Mouse (Mus musculus) megakaryocyte, embryonic 14.5 days (primary cell): ENCODE data around the gene Apoa4. TPM values are rescaled to one million over a fixed set of nuclear protein-coding genes. Genes with fewer than 3 reads are reported as not detected.

Source experiments
- H3K27me3 ChIP-seq: replicated peaks from 2 replicates; pipeline ENCODE3; 2012; ENCODE audit warnings: inconsistent platforms
- H3K36me3 ChIP-seq: replicated peaks from 2 replicates; pipeline ENCODE3; 2012; ENCODE audit warnings: low read length, inconsistent platforms, mixed read lengths
- H3K4me1 ChIP-seq: 2 replicates; pipeline ENCODE4 v1.6.1; 2012; ENCODE audit warnings: inconsistent platforms
- H3K4me3 ChIP-seq: replicated peaks from 2 replicates; pipeline ENCODE3; 2012; ENCODE audit warnings: moderate library complexity, mild to moderate bottlenecking, inconsistent platforms
- H3K9me3 ChIP-seq: 2 replicates; pipeline ENCODE4 v1.6.1; 2012; ENCODE audit warnings: inconsistent platforms
- FLI1 ChIP-seq: IDR thresholded peaks from 2 replicates; pipeline ENCODE4 v1.6.1; 2012; ENCODE audit warnings: low read length, inconsistent platforms, mixed read lengths
- GATA1 ChIP-seq: IDR thresholded peaks from 3 replicates; pipeline ENCODE4 v1.6.1; 2012; ENCODE audit warnings: mixed read lengths, low read length, inconsistent platforms, borderline replicate concordance
- polyA plus RNA-seq: library from polyadenylated mRNA; stranded (reverse); fragments of >175 nt; gene quantifications from 2 replicates; pipeline ENCODE4 v1.2.3, GENCODE M21; 2012; ENCODE audit warnings: low replicate concordance; ENCODE audit not compliant: insufficient read depth

Apoa4 gene
- polyA plus RNA-seq, 1 experiment, result not detected

- no peak for TF ChIP-seq FLI1
- Histone ChIP-seq H3K4me3 (no peak overlapping the region), H3K4me1 (peaks cover 16% of the 10 kb centered on the region)
Observed at GRCm38 (mm10) chr9:46243122-46243521, 2.6 kb downstream of the Apoa4 start.

GRCm38 (mm10) chr9:46243584-46243983 lies 3.1 kb downstream of the Apoa4 start:
- Histone ChIP-seq H3K27me3 (peaks cover 62% of the 10 kb centered on the region), H3K4me1 (peaks cover 16% of the 10 kb centered on the region)
- TF ChIP-seq GATA1 (no peak), FLI1 (no peak)

More at GRCm38 (mm10) chr9:46243122-46243521, 2.6 kb downstream of the Apoa4 start:
- no peaks in the 10 kb centered on the region for H3K36me3 ChIP-seq
- peaks cover 64% of the 10 kb centered on the region for H3K27me3 ChIP-seq
- no peaks in the 10 kb centered on the region for H3K9me3 ChIP-seq

GRCm38 (mm10) chr9:46246752-46247324 lies 6.3 kb downstream of the Apoa4 start:
- Histone ChIP-seq H3K4me3 (peak overlapping the region; percentile 69), H3K9me3 (no peaks in the 10 kb centered on the region), H3K36me3 (no peaks in the 10 kb centered on the region), H3K4me1 (peaks cover 6% of the 10 kb centered on the region), H3K27me3 (peaks cover 34% of the 10 kb centered on the region)
- no peak for TF ChIP-seq FLI1
- TF ChIP-seq GATA1, result no peak

More at GRCm38 (mm10) chr9:46243584-46243983, 3.1 kb downstream of the Apoa4 start:
- no peaks in the 10 kb centered on the region for H3K36me3 ChIP-seq
- no peaks in the 10 kb centered on the region for H3K9me3 ChIP-seq
- H3K4me3 ChIP-seq, result no peak overlapping the region

- H3K36me3 ChIP-seq, result no peaks in the 10 kb centered on the region
- H3K4me1 ChIP-seq, result peaks cover 44% of the 10 kb centered on the region
- TF ChIP-seq FLI1, result no peak
Observed at GRCm38 (mm10) chr9:46256177-46256576, 15.7 kb downstream of the Apoa4 start.

GRCm38 (mm10) chr9:46256658-46257385 lies 16.3 kb downstream of the Apoa4 start:
- Histone ChIP-seq H3K9me3 (no peaks in the 10 kb centered on the region), H3K27me3 (peaks cover 14% of the 10 kb centered on the region), H3K4me1 (peaks cover 47% of the 10 kb centered on the region), H3K36me3 (no peaks in the 10 kb centered on the region), H3K4me3 (peak overlapping the region; percentile 60)
- TF ChIP-seq FLI1 (no peak), GATA1 (no peak)

More at GRCm38 (mm10) chr9:46256177-46256576, 15.7 kb downstream of the Apoa4 start:
- no peaks in the 10 kb centered on the region for H3K9me3 ChIP-seq
- H3K27me3 ChIP-seq, result peaks cover 14% of the 10 kb centered on the region
- no peak overlapping the region for H3K4me3 ChIP-seq

DNA sequence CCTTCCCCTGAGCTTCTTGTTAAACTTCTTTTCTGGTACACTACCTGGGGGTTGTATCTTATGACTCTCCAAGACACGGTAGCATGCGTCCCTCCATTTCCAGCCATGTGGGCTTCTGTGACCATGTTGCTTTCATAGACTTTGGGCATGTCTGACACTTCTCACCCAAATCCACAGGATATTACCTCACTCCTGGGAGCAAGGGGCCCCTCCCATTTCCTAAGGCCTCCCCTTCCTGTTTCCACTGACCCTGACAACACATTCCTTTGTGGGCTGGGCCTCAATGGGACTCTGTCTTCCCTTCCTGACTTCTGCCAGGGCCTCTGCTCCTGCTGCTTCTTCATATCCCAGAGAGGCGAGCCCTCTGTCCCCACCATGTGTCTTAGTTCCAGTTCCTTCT lies 17.1 kb downstream of the Apoa4 start:
- peak overlapping the region; percentile 60 for H3K4me3 ChIP-seq
- TF ChIP-seq GATA1, result no peak
- TF ChIP-seq FLI1, result no peak

DNA sequence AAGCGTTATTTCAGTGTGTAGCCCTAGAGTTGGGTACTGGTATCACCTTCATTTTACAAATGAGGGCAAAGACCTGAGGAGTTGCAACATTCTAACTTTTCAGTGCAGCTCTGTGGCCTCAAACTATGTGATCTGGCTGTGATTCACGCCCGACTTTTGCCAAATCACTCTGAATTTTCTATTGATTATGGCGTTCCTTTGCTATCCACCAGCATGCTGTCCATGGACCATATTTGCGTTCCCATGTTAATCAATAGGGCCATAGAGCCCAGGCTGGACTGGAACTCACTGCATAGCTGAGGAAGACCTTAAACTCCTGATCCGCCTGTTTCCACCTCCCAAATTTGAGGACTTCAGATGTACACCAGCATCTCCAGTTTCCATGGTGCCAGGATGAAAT lies 18.6 kb downstream of the Apoa4 start:
- TF ChIP-seq GATA1 (no peak), FLI1 (no peak)
- peaks cover 6% of the 10 kb centered on the region for H3K27me3 ChIP-seq
- no peak overlapping the region for H3K4me3 ChIP-seq
- H3K9me3 ChIP-seq, result no peaks in the 10 kb centered on the region
- no peaks in the 10 kb centered on the region for H3K36me3 ChIP-seq
- peaks cover 42% of the 10 kb centered on the region for H3K4me1 ChIP-seq

More for the DNA sequence above, 17.1 kb downstream of the Apoa4 start:
- peaks cover 14% of the 10 kb centered on the region for H3K27me3 ChIP-seq
- H3K36me3 ChIP-seq, result no peaks in the 10 kb centered on the region
- H3K9me3 ChIP-seq, result no peaks in the 10 kb centered on the region
- peaks cover 47% of the 10 kb centered on the region for H3K4me1 ChIP-seq

GRCm38 (mm10) chr9:46261131-46261530 lies 20.6 kb downstream of the Apoa4 start:
- Histone ChIP-seq H3K4me3 (no peak overlapping the region), H3K9me3 (no peaks in the 10 kb centered on the region), H3K36me3 (no peaks in the 10 kb centered on the region), H3K4me1 (peaks cover 34% of the 10 kb centered on the region), H3K27me3 (peaks cover 6% of the 10 kb centered on the region)
- TF ChIP-seq FLI1 (no peak), GATA1 (no peak)

DNA sequence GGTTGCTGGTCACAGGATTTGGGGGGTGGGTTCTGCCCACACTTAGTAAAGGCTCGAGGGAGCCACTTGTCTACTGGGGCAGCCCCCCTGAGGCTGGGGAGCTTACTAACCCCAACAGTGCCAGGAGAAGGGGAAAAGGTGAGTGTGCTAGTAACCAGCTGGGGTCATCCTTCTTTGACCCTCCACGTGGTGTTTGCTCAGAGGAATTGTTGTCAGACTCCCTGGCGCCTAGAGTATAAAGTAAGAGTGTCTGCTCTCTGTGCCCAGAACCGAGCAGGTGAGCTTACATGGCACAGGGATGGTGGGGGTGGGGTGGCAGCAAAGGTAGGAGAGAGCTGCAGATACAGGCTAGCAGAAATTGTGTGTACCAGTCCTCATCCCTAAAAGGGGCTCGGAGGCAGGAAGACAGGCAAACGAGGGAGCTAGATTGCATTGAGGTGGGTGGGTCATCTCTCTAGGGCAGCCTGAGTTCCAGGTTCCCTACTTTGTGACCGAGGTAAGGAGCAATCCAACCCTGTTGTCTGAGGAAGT lies 27.9 kb downstream of the Apoa4 start, which contains the start of gene Apoa5:
Gene Apoa5 (plus strand): TSS at position 291 of the 531 bp plus-strand sequence.
- no peaks in the 10 kb centered on the region for H3K36me3 ChIP-seq
- H3K27me3 ChIP-seq, result peaks cover 39% of the 10 kb centered on the region
- TF ChIP-seq FLI1, result no peak
- no peak for TF ChIP-seq GATA1
- peaks cover 46% of the 10 kb centered on the region for H3K4me1 ChIP-seq
- no peaks in the 10 kb centered on the region for H3K9me3 ChIP-seq
- H3K4me3 ChIP-seq, result no peak within 1 kb of the TSS

DNA sequence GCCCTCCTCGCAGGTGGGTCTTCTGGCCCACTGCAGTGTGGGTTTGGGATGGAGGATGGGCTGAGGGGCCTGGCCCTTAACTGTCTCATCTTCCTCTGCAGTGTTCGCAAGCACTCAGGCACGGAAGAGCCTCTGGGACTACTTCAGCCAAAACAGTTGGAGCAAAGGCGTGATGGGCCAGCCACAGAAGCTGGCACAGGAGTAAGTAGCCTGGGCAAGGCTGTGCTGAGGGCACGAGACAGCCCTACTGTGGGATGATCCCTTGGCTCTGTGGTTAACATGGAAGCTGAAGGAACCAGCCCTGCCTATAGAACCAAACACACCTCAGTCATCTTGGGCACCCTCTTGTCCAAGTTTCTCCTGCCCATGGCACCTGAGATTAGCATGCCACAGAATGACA lies 28.6 kb downstream of the Apoa4 start:
- Histone ChIP-seq H3K36me3 (no peaks in the 10 kb centered on the region), H3K4me1 (peaks cover 53% of the 10 kb centered on the region), H3K9me3 (no peaks in the 10 kb centered on the region), H3K4me3 (no peak overlapping the region), H3K27me3 (peaks cover 35% of the 10 kb centered on the region)
- TF ChIP-seq FLI1 (no peak), GATA1 (no peak)
